Mouse (Mus musculus) hindbrain, embryonic 16.5 days (tissue): ENCODE measurements around the gene Kcnh7. TPM values are rescaled to one million over a fixed set of nuclear protein-coding genes. Genes with fewer than 3 reads are reported as not detected.

ENCODE experiments used
- ATAC-seq: fragments of 200-750 bp; cut with Nextera tagmentation; 2 replicates; pipeline ENCODE4 v1.8.0; 2017; ENCODE audit warnings: moderate TSS enrichment, moderate library complexity
- H3K27ac ChIP-seq: fragments of 300-500 bp; sonication (generic); 2 replicates; pipeline ENCODE4 v1.5.1; 2014; ENCODE audit warnings: low read depth, mild to moderate bottlenecking, control low read depth, low read length, moderate library complexity
- H3K27me3 ChIP-seq: fragments of 300-500 bp; sonication (generic); replicated peaks from 2 replicates; pipeline ENCODE4 v1.6.1; 2014; ENCODE audit warnings: low read length; ENCODE audit not compliant: control insufficient read depth, insufficient read depth
- H3K36me3 ChIP-seq: fragments of 300-500 bp; sonication (generic); 2 replicates; pipeline ENCODE4 v1.6.1; 2014; ENCODE audit warnings: mild to moderate bottlenecking, low read length, moderate library complexity, mixed read lengths; ENCODE audit not compliant: control insufficient read depth, insufficient read depth
- H3K4me1 ChIP-seq: fragments of 300-500 bp; sonication (generic); 2 replicates; pipeline ENCODE4 v1.6.1; 2014; ENCODE audit warnings: low read depth, low read length; ENCODE audit not compliant: control insufficient read depth, insufficient read depth
- H3K4me2 ChIP-seq: fragments of 300-500 bp; sonication (generic); 2 replicates; pipeline ENCODE4 v1.6.1; 2014; ENCODE audit warnings: mild to moderate bottlenecking, low read length, control low read depth, moderate library complexity
- H3K4me3 ChIP-seq: fragments of 300-500 bp; sonication (generic); 2 replicates; pipeline ENCODE4 v1.5.1; 2014; ENCODE audit warnings: mild to moderate bottlenecking, low read length, control low read depth, moderate library complexity
- H3K9ac ChIP-seq: fragments of 300-500 bp; sonication (generic); 2 replicates; pipeline ENCODE4 v1.6.1; 2014; ENCODE audit warnings: low read depth, mild to moderate bottlenecking, control low read depth, low read length, moderate library complexity
- H3K9me3 ChIP-seq: fragments of 300-500 bp; sonication (generic); 2 replicates; pipeline ENCODE4 v1.6.1; 2014; ENCODE audit warnings: mild to moderate bottlenecking, low read length, moderate library complexity; ENCODE audit not compliant: control insufficient read depth
- WGBS: fragments of 180-500 bp; shearing (Covaris S2); extraction: QIAGEN DNeasy Blood & Tissue Kit; methylation state at CpG from one replicate; pipeline ENCODE4 v1.1.7; 2014; 5-methylcytosine and 5-hydroxymethylcytosine counted together
- polyA plus RNA-seq: library from polyadenylated mRNA; unstranded; fragments of >200 nt; fragmentation: Nextera tagmentation; extraction: Ambion mirVana; gene quantifications from 2 replicates; pipeline ENCODE4 v1.2.1, GENCODE M21; 2015

Kcnh7 gene
- polyA plus RNA-seq, 1 experiment from 2014 or later: 9.4 TPM

DNA sequence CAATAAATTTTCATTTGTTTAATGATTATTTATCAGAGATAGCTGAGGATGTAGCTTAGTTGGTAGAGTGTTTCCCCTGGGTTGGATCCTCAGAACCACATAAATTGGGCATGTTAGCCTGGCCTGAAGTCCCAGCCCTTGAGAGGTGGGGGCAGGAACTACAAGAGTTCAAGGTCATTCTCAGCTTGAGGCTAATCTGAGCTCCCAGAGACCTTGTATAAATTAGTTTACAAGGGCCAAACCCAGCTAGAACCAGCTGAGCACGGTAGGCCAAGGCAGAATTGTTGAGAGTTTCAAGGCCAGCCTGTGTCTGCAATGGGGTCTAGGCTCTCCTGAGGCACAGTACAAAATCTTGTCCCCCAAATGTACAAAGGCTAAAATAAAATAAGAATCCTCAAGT lies 518.6 kb downstream of the Kcnh7 start:
- no peak overlapping the region for H3K4me3 ChIP-seq
- H3K4me2 ChIP-seq: no peak overlapping the region
- no peaks in the 10 kb centered on the region for H3K36me3 ChIP-seq
- WGBS: 67% methylated on average over 1 of the region's 1 CpGs
- no peaks in the 10 kb centered on the region; the same call in 1 of the 2 replicates for H3K4me1 ChIP-seq
- no peaks in the 10 kb centered on the region for H3K27me3 ChIP-seq
- no peak for ATAC-seq
- no peak overlapping the region for H3K27ac ChIP-seq
- H3K9ac ChIP-seq: no peak overlapping the region
- no peaks in the 10 kb centered on the region for H3K9me3 ChIP-seq

- ATAC-seq: no peak
- 68% methylated on average over 7 of the region's 7 CpGs for WGBS
These were observed 519.2 kb downstream of the Kcnh7 start for GRCm38 (mm10) chr2:62664839-62665238.

DNA sequence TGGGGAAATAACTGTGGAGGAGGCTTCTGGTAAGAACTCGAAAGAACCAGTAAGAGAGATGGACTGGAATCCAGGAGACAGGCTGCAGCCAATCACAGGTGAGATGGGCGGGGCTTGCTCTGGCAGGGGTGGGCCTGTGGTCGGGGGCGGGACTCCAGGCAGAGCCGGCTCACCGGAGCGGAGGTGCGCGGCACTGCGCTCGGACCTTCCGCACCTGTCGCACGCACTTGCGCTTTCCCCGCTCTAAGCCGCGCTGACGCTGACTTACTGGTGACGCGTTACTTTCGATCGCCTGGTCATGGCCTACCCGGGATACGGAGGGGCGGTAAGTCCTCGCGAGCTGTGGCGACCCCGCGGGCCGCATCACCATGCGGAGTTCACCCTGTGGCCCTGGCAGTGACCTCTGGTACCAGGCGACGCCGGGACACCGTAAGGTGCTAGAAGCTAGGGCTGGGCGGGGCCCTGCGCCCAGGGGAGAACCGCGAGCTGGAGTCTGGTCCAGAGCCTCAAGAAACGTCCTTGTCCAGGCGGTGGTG lies 519.9 kb downstream of the Kcnh7 start, which contains the start of gene Gca:
Gene Gca, plus strand, starts transcription at position 151 of the 536 bp plus-strand sequence.
- no peaks in the 10 kb centered on the region for H3K27me3 ChIP-seq
- no peak within 1 kb of the TSS for H3K27ac ChIP-seq
- peak within 1 kb of the TSS; percentile 71 for H3K4me3 ChIP-seq
- peak within 1 kb of the TSS; percentile 67 for H3K9ac ChIP-seq
- H3K9me3 ChIP-seq: no peaks in the 10 kb centered on the region
- H3K4me1 ChIP-seq: no peaks in the 10 kb centered on the region; the same call in 1 of the 2 replicates
- H3K4me2 ChIP-seq: peak within 1 kb of the TSS; percentile 96
- no peaks in the 10 kb centered on the region for H3K36me3 ChIP-seq
- WGBS: under 1% methylated on average over 40 of the region's 43 CpGs
- peak; percentile 100 for ATAC-seq

More at GRCm38 (mm10) chr2:62664839-62665238, 519.2 kb downstream of the Kcnh7 start:
- Histone ChIP-seq H3K4me1 (no peaks in the 10 kb centered on the region; the same call in 1 of the 2 replicates), H3K36me3 (no peaks in the 10 kb centered on the region), H3K27ac (no peak overlapping the region), H3K4me3 (peak overlapping the region; percentile 71; the same call in 1 of the 2 replicates), H3K4me2 (peak overlapping the region; percentile 96), H3K9me3 (no peaks in the 10 kb centered on the region), H3K27me3 (no peaks in the 10 kb centered on the region), H3K9ac (no peak overlapping the region)

GRCm38 (mm10) chr2:62662560-62662959 lies 521.5 kb downstream of the Kcnh7 start:
- Histone ChIP-seq H3K9me3 (no peaks in the 10 kb centered on the region), H3K4me3 (no peak overlapping the region), H3K4me1 (no peaks in the 10 kb centered on the region; the same call in 1 of the 2 replicates), H3K4me2 (no peak overlapping the region), H3K36me3 (no peaks in the 10 kb centered on the region), H3K9ac (no peak overlapping the region), H3K27me3 (no peaks in the 10 kb centered on the region), H3K27ac (no peak overlapping the region)
- 79% methylated on average over 3 of the region's 3 CpGs for WGBS
- ATAC-seq: no peak

- Histone ChIP-seq H3K4me3 (no peak overlapping the region), H3K27me3 (no peaks in the 10 kb centered on the region), H3K27ac (no peak overlapping the region), H3K4me2 (no peak overlapping the region), H3K9me3 (no peaks in the 10 kb centered on the region), H3K4me1 (no peaks in the 10 kb centered on the region; the same call in 1 of the 2 replicates), H3K9ac (no peak overlapping the region), H3K36me3 (no peaks in the 10 kb centered on the region)
- no peak for ATAC-seq
- 55% methylated on average over 6 of the region's 6 CpGs for WGBS
These were observed 523.5 kb downstream of the Kcnh7 start for GRCm38 (mm10) chr2:62660565-62660964.

GRCm38 (mm10) chr2:62656072-62656471 lies 528.0 kb downstream of the Kcnh7 start:
- Histone ChIP-seq H3K4me3 (no peak overlapping the region), H3K9me3 (no peaks in the 10 kb centered on the region), H3K27ac (no peak overlapping the region), H3K4me1 (no peaks in the 10 kb centered on the region; the same call in 1 of the 2 replicates), H3K36me3 (no peaks in the 10 kb centered on the region), H3K4me2 (no peak overlapping the region), H3K27me3 (no peaks in the 10 kb centered on the region), H3K9ac (no peak overlapping the region)
- no peak for ATAC-seq
- WGBS: 92% methylated on average over 1 of the region's 1 CpGs

GRCm38 (mm10) chr2:62654519-62655338 lies 529.4 kb downstream of the Kcnh7 start:
- Histone ChIP-seq H3K9me3 (no peaks in the 10 kb centered on the region), H3K27ac (no peak overlapping the region), H3K4me1 (no peaks in the 10 kb centered on the region; the same call in 1 of the 2 replicates), H3K4me3 (no peak overlapping the region), H3K4me2 (no peak overlapping the region), H3K27me3 (no peaks in the 10 kb centered on the region), H3K9ac (no peak overlapping the region), H3K36me3 (no peaks in the 10 kb centered on the region)
- ATAC-seq: peak; percentile 93
- WGBS: 55% methylated on average over 7 of the region's 7 CpGs

GRCm38 (mm10) chr2:62652466-62652865 lies 531.6 kb downstream of the Kcnh7 start:
- H3K9me3 ChIP-seq: no peaks in the 10 kb centered on the region
- H3K36me3 ChIP-seq: no peaks in the 10 kb centered on the region
- H3K27me3 ChIP-seq: no peaks in the 10 kb centered on the region
- no peak overlapping the region for H3K4me3 ChIP-seq
- H3K9ac ChIP-seq: no peak overlapping the region
- ATAC-seq: no peak
- H3K4me1 ChIP-seq: no peaks in the 10 kb centered on the region; the same call in 1 of the 2 replicates
- no peak overlapping the region for H3K27ac ChIP-seq
- 83% methylated on average over 4 of the region's 4 CpGs for WGBS
- no peak overlapping the region for H3K4me2 ChIP-seq

- H3K27ac ChIP-seq: no peak overlapping the region
- H3K4me2 ChIP-seq: no peak overlapping the region
- WGBS: 83% methylated on average over 4 of the region's 4 CpGs
- H3K4me1 ChIP-seq: peaks cover 3% of the 10 kb centered on the region; the same call in 1 of the 2 replicates
- no peak for ATAC-seq
- H3K4me3 ChIP-seq: no peak overlapping the region
- no peaks in the 10 kb centered on the region for H3K9me3 ChIP-seq
- H3K36me3 ChIP-seq: no peaks in the 10 kb centered on the region
- H3K9ac ChIP-seq: no peak overlapping the region
- H3K27me3 ChIP-seq: no peaks in the 10 kb centered on the region
These were observed 532.2 kb downstream of the Kcnh7 start for GRCm38 (mm10) chr2:62651890-62652289.
